Mouse (Mus musculus) layer of hippocampus, adult 11-12 months (tissue): ENCODE measurements around the gene Nap1l5.
"Not testable (repeated sequence)": the region's sequence is repeated elsewhere in the genome, so short reads cannot be mapped to it uniquely, and the experiment has no call there.

ENCODE experiments used
- DNase-seq: peaks from one replicate; pipeline ENCODE4 v3.0.0; 2022; ENCODE audit warnings: low spot score

The Nap1l5 gene

GRCm38 (mm10) chr6:58907336-58907735, 460 bp upstream of the Nap1l5 start:
- no peak for DNase-seq

- no peak for DNase-seq
Measured at GRCm38 (mm10) chr6:58904551-58904950, 2.3 kb downstream of the Nap1l5 start.

- peak; percentile 64 for DNase-seq
Measured at GRCm38 (mm10) chr6:58903171-58903570, 3.7 kb downstream of the Nap1l5 start.

- no peak for DNase-seq
Measured at GRCm38 (mm10) chr6:58900536-58900935, 6.3 kb downstream of the Nap1l5 start.

GRCm38 (mm10) chr6:58899076-58899475, 7.8 kb downstream of the Nap1l5 start:
- no peak for DNase-seq

DNA sequence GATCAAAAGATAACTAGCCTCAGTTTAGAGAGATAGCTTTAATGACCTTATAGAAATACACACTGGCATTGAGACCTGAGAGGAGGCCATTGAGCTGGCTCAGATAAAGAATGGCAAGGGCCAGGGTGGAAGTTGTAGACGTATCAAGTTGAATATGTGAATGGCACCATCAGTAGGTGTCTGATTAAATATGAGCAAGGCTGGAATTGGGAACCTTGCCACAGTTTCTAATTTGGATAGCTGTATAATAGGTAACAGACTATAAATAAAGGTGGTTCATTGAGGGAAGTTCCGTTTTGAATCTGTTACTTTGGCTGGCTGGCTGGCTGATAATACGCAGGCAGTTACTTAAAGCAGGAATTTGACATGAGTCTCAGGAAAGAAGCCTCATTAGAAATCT, 10.2 kb downstream of the Nap1l5 start:
- no peak for DNase-seq

- no peak for DNase-seq
Measured at GRCm38 (mm10) chr6:58894994-58895393, 11.9 kb downstream of the Nap1l5 start.

GRCm38 (mm10) chr6:58893307-58893706, 13.6 kb downstream of the Nap1l5 start:
- no peak for DNase-seq

GRCm38 (mm10) chr6:58889917-58890316, 17.0 kb downstream of the Nap1l5 start:
- no peak for DNase-seq

GRCm38 (mm10) chr6:58882271-58882670, 24.6 kb downstream of the Nap1l5 start:
- no peak for DNase-seq

GRCm38 (mm10) chr6:58881363-58881762, 25.5 kb downstream of the Nap1l5 start:
- no peak for DNase-seq

DNA sequence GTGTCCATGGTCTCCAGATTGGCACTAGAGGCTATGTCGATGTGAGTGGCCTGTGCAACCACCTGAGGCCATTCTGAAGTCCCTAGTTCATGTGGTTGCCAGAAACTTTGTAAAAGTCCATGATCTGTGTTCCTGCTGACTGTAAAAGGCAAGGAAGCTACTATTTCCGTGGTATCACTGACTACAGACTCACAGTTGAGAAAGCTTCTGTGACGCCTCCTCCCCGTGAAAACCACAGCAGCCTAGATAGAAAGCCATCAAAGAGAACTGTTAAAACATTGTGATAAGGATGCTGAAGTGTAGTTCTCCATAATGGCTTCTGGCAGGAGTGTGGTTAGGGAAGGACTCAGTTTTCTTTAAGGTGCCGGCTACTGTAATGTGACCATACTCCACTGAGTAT, 26.0 kb downstream of the Nap1l5 start:
- no peak for DNase-seq

DNA sequence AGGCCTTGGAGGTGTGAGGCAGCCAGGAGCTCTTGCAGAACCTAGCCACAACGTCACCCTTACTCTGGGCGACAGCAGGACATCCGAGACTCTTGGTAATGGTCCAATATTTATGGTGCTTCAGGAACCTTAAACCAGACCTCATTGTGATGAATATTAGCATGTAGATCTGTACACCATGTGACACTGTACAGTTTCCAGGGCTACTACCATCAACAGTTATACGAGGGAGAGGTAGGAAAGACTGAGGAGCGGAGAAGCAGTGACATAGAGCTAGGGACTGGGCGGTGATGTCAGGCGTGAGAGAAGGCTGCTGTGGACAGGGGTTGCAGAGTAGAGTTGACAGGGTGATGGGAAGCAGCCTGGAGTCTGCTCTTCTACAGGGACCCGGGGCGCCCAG, 26.9 kb downstream of the Nap1l5 start:
- no peak for DNase-seq

DNA sequence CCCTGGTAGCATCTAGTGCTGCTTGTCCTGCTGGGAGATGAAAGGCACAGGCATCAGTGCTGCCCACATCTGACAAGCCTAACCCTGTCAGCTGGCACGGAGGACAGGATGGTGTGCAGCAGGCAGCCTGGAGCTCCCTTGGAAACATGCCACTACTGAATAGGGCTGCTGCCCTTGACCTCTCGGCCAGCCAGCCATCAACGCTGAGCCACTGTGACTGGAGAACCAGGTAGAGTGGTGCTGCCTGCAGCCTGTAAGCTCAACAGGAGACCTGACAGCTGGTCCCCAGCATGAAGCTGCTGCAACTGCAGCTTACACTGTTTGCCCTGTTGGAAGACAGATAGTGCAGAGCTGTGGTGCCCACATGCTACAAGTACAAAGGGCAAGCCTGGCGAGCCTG, 27.3 kb downstream of the Nap1l5 start:
- no peak for DNase-seq

DNA sequence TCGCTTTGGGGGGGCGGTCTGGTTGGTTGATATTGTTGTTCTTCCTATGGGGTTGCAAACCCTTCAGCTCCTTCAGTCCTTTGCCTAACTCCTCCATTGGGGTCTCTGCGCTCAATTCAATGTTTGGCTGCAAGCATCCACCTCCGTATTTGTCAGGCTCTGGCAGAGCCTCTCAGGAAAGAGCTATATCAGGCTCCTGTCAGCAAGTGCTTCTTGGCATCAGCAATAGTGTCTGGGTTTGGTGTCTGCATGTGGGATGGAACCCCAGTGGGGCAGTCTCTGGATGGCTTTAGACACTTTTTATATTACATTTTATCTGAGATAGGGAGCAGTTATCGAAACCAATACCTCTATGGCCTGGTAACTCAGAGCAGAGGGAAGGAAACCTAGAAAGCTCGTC, 39.0 kb downstream of the Nap1l5 start:
- DNase-seq = not testable (repeated sequence)

- DNase-seq = no peak
Measured at GRCm38 (mm10) chr6:58863631-58864235, 43.1 kb downstream of the Nap1l5 start.

- DNase-seq = no peak
Measured at GRCm38 (mm10) chr6:58862446-58862993, 44.4 kb downstream of the Nap1l5 start.

- no peak for DNase-seq
Measured at GRCm38 (mm10) chr6:58859517-58859916, 47.4 kb downstream of the Nap1l5 start.

- DNase-seq = no peak
Measured at GRCm38 (mm10) chr6:58856494-58856893, 50.4 kb downstream of the Nap1l5 start.

DNA sequence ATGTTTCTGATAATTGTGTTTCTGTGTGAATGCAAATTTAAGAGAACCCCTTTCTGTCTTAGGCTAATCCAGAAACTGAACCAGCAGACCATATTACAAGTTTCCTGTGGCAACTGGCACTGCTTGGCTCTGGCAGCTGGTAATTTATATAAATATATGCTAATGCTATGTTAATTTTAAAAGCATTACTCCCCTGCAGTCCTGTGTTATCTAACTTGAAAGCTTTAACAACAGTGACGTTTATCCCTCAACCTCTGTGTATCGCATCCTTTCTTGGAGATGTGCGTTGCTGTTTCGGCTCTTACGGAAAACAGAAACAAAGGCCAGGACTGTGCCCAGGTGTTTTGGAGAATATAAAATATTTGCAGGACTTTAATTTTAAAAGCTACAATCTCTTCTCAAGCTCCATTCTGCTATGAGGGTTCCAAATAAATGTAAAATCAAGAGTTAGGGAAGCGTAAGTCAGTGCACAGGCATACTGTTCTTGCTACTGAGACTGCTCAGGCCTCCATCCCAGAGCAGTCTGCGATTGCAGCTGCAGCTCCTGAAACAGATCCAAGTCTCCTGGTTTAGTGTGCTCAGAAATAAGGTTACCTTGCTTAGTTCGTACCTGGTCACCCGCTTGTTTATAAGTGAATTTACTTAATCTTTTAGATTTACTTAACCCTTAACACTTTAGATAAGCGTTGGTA, 51.1 kb downstream of the Nap1l5 start:
- no peak for DNase-seq
